Mouse (Mus musculus): ENCODE data around the gene Klhl36. TPM values are rescaled to one million over a fixed set of nuclear protein-coding genes. Genes with fewer than 3 reads are reported as not detected.

Gene Klhl36
- polyA plus RNA-seq, 1 experiment from 2014 or later, result 17.3 TPM

GRCm38 (mm10) chr8:119826982-119827381 is 35.1 kb upstream of the Klhl36 start:
- no peak for ATAC-seq (ENCODE audit: low FRiP score, low read depth)
- Histone ChIP-seq H3K4me2 (no peak overlapping the region), H3K9me3 (no peaks in the 10 kb centered on the region), H3K27ac (replicated peaks) (no peak overlapping the region), H3K9ac (no peak overlapping the region), H3K4me1 (replicated peaks) (peaks cover 71% of the 10 kb centered on the region), H3K4me3 (no peak overlapping the region), H3K27me3 (no peaks in the 10 kb centered on the region), H3K36me3 (peaks cover 8% of the 10 kb centered on the region; the same call in 1 of the 2 replicates)
- WGBS, result 82% methylated on average over 5 of the region's 5 CpGs

- 39% methylated on average over 4 of the region's 4 CpGs for WGBS
- Histone ChIP-seq H3K27me3 (no peaks in the 10 kb centered on the region), H3K4me3 (no peak overlapping the region), H3K36me3 (0 out of 2 replicates have a peak, but pooled peaks cover under 1% of the 10 kb centered on the region), H3K9me3 (no peaks in the 10 kb centered on the region), H3K27ac (replicated peaks) (0 out of 2 replicates have a peak overlapping the region, but pooled peaks have one; percentile 40), H3K4me2 (no peak overlapping the region), H3K9ac (no peak overlapping the region), H3K4me1 (replicated peaks) (peaks cover 78% of the 10 kb centered on the region)
- ATAC-seq (ENCODE audit: low FRiP score, low read depth), result no peak
Observed at GRCm38 (mm10) chr8:119827721-119828153, 34.3 kb upstream of the Klhl36 start.

GRCm38 (mm10) chr8:119829015-119829414 is 33.1 kb upstream of the Klhl36 start:
- Histone ChIP-seq H3K4me2 (no peak overlapping the region), H3K9ac (no peak overlapping the region), H3K27me3 (no peaks in the 10 kb centered on the region), H3K4me1 (replicated peaks) (peaks cover 85% of the 10 kb centered on the region), H3K4me3 (no peak overlapping the region), H3K9me3 (no peaks in the 10 kb centered on the region), H3K27ac (replicated peaks) (no peak overlapping the region), H3K36me3 (no peaks in the 10 kb centered on the region)
- no peak for ATAC-seq (ENCODE audit: low FRiP score, low read depth)
- WGBS, result 60% methylated on average over 10 of the region's 10 CpGs

GRCm38 (mm10) chr8:119829420-119829819 is 32.6 kb upstream of the Klhl36 start:
- peaks cover 81% of the 10 kb centered on the region for H3K4me1 ChIP-seq (replicated peaks)

GRCm38 (mm10) chr8:119829870-119830580 is 32.0 kb upstream of the Klhl36 start:
- Histone ChIP-seq H3K4me3 (no peak overlapping the region), H3K36me3 (no peaks in the 10 kb centered on the region), H3K9ac (no peak overlapping the region), H3K4me1 (replicated peaks) (peaks cover 79% of the 10 kb centered on the region), H3K27ac (replicated peaks) (0 out of 2 replicates have a peak overlapping the region, but pooled peaks have one; percentile 14), H3K27me3 (no peaks in the 10 kb centered on the region), H3K9me3 (no peaks in the 10 kb centered on the region), H3K4me2 (peak overlapping the region; percentile 10)
- WGBS, result 35% methylated on average over 16 of the region's 16 CpGs
- no peak for ATAC-seq (ENCODE audit: low FRiP score, low read depth)

More at GRCm38 (mm10) chr8:119829420-119829819, 32.6 kb upstream of the Klhl36 start:
- Histone ChIP-seq H3K27ac (replicated peaks) (0 out of 2 replicates have a peak overlapping the region, but pooled peaks have one; percentile 4), H3K9me3 (no peaks in the 10 kb centered on the region), H3K36me3 (no peaks in the 10 kb centered on the region), H3K27me3 (no peaks in the 10 kb centered on the region), H3K4me3 (no peak overlapping the region), H3K9ac (no peak overlapping the region), H3K4me2 (no peak overlapping the region)
- 69% methylated on average over 13 of the region's 13 CpGs for WGBS
- ATAC-seq (ENCODE audit: low FRiP score, low read depth), result no peak

- Histone ChIP-seq H3K27ac (replicated peaks) (0 out of 2 replicates have a peak overlapping the region, but pooled peaks have one; percentile 14), H3K9ac (no peak overlapping the region)
Observed at GRCm38 (mm10) chr8:119830589-119830988, 31.5 kb upstream of the Klhl36 start.

GRCm38 (mm10) chr8:119831336-119831995 is 30.6 kb upstream of the Klhl36 start:
- WGBS, result 20% methylated on average over 20 of the region's 20 CpGs
- no peak overlapping the region for H3K4me3 ChIP-seq
- peak overlapping the region; percentile 34 for H3K4me2 ChIP-seq
- peak overlapping the region; percentile 62 for H3K27ac ChIP-seq (replicated peaks)
- H3K4me1 ChIP-seq (replicated peaks), result peaks cover 87% of the 10 kb centered on the region
- no peak overlapping the region for H3K9ac ChIP-seq
- H3K9me3 ChIP-seq, result no peaks in the 10 kb centered on the region
- peak; percentile 55; the same call in 1 of the 2 replicates for ATAC-seq (ENCODE audit: low FRiP score, low read depth)
- no peaks in the 10 kb centered on the region for H3K36me3 ChIP-seq
- H3K27me3 ChIP-seq, result no peaks in the 10 kb centered on the region

More at GRCm38 (mm10) chr8:119830589-119830988, 31.5 kb upstream of the Klhl36 start:
- no peak overlapping the region for H3K4me3 ChIP-seq
- no peaks in the 10 kb centered on the region for H3K27me3 ChIP-seq
- no peaks in the 10 kb centered on the region for H3K36me3 ChIP-seq
- peak overlapping the region; percentile 10 for H3K4me2 ChIP-seq
- ATAC-seq (ENCODE audit: low FRiP score, low read depth), result no peak
- no peaks in the 10 kb centered on the region for H3K9me3 ChIP-seq
- 41% methylated on average over 7 of the region's 7 CpGs for WGBS
- peaks cover 79% of the 10 kb centered on the region for H3K4me1 ChIP-seq (replicated peaks)

GRCm38 (mm10) chr8:119832101-119832617 is 29.9 kb upstream of the Klhl36 start:
- Histone ChIP-seq H3K27me3 (no peaks in the 10 kb centered on the region), H3K9ac (no peak overlapping the region), H3K4me2 (peak overlapping the region; percentile 34), H3K4me1 (replicated peaks) (peaks cover 87% of the 10 kb centered on the region), H3K27ac (replicated peaks) (peak overlapping the region; percentile 62), H3K9me3 (no peaks in the 10 kb centered on the region), H3K36me3 (no peaks in the 10 kb centered on the region), H3K4me3 (no peak overlapping the region)
- ATAC-seq (ENCODE audit: low FRiP score, low read depth), result no peak
- 49% methylated on average over 7 of the region's 7 CpGs for WGBS

GRCm38 (mm10) chr8:119832931-119833330 is 29.1 kb upstream of the Klhl36 start:
- no peaks in the 10 kb centered on the region for H3K9me3 ChIP-seq
- no peak overlapping the region for H3K4me2 ChIP-seq
- ATAC-seq (ENCODE audit: low FRiP score, low read depth), result no peak
- WGBS, result 21% methylated on average over 5 of the region's 5 CpGs
- H3K27ac ChIP-seq (replicated peaks), result no peak overlapping the region; the same call in 1 of the 2 replicates
- no peak overlapping the region for H3K4me3 ChIP-seq
- peaks cover 89% of the 10 kb centered on the region for H3K4me1 ChIP-seq (replicated peaks)
- no peak overlapping the region for H3K9ac ChIP-seq
- H3K36me3 ChIP-seq, result no peaks in the 10 kb centered on the region
- no peaks in the 10 kb centered on the region for H3K27me3 ChIP-seq

GRCm38 (mm10) chr8:119834676-119835075 is 27.4 kb upstream of the Klhl36 start:
- Histone ChIP-seq H3K9me3 (no peaks in the 10 kb centered on the region), H3K36me3 (no peaks in the 10 kb centered on the region), H3K9ac (no peak overlapping the region), H3K27ac (replicated peaks) (no peak overlapping the region), H3K4me2 (no peak overlapping the region), H3K27me3 (no peaks in the 10 kb centered on the region), H3K4me3 (no peak overlapping the region), H3K4me1 (replicated peaks) (peaks cover 86% of the 10 kb centered on the region)
- 82% methylated on average over 6 of the region's 6 CpGs for WGBS
- ATAC-seq (ENCODE audit: low FRiP score, low read depth), result no peak

GRCm38 (mm10) chr8:119835270-119835669 is 26.8 kb upstream of the Klhl36 start:
- H3K36me3 ChIP-seq, result no peaks in the 10 kb centered on the region
- no peak overlapping the region for H3K4me3 ChIP-seq
- 85% methylated on average over 5 of the region's 5 CpGs for WGBS
- no peaks in the 10 kb centered on the region for H3K9me3 ChIP-seq
- H3K27me3 ChIP-seq, result no peaks in the 10 kb centered on the region
- no peak for ATAC-seq (ENCODE audit: low FRiP score, low read depth)
- no peak overlapping the region for H3K4me2 ChIP-seq
- H3K4me1 ChIP-seq (replicated peaks), result peaks cover 80% of the 10 kb centered on the region
- no peak overlapping the region for H3K27ac ChIP-seq (replicated peaks)
- H3K9ac ChIP-seq, result no peak overlapping the region

- Histone ChIP-seq H3K9me3 (no peaks in the 10 kb centered on the region), H3K9ac (no peak overlapping the region; the same call in 1 of the 2 replicates), H3K27ac (replicated peaks) (no peak overlapping the region), H3K27me3 (no peaks in the 10 kb centered on the region), H3K4me3 (no peak overlapping the region), H3K36me3 (no peaks in the 10 kb centered on the region), H3K4me2 (peak overlapping the region; percentile 64), H3K4me1 (replicated peaks) (peaks cover 75% of the 10 kb centered on the region)
- WGBS, result 67% methylated on average over 4 of the region's 4 CpGs
- ATAC-seq (ENCODE audit: low FRiP score, low read depth), result no peak
Observed at GRCm38 (mm10) chr8:119836831-119837230, 25.2 kb upstream of the Klhl36 start.
